Mouse (Mus musculus) gastrocnemius, adult 18-20 months (tissue): ENCODE results near the gene Gm37240. TPM values are rescaled to one million over a fixed set of nuclear protein-coding genes. Genes with fewer than 3 reads are reported as not detected.

Experiments used
- DNase-seq: peaks from one replicate; pipeline ENCODE4 v3.0.0; 2021; ENCODE audit warnings: low spot score
- total RNA-seq, 2 experiments: library from RNA; stranded (reverse); gene quantifications; 2 replicates each; pipeline ENCODE4 v1.2.3; 2021

Gm37240 gene
- total RNA-seq, 2 experiments from 2014 or later, result 30.2 to 34.0 TPM

DNA sequence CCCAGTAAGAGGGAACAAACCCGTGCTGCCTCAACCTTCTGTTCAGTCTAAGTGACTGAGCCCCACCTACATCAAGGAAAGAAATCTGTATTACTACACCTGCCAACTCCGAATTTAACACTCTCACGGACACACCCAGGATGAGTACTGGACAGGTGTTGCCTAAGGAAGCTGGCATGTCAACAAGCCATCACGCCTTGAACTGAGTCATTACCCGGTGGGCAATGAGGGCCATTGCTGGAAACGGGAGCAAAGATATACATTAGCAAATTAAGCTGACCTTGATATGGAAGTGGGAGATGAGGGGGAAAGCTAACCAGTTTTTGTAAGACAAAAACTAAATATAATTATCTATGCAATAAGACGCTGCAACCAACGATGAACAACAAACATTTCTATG, 7.2 kb downstream of the Gm37240 start:
- DNase-seq, result no peak

DNA sequence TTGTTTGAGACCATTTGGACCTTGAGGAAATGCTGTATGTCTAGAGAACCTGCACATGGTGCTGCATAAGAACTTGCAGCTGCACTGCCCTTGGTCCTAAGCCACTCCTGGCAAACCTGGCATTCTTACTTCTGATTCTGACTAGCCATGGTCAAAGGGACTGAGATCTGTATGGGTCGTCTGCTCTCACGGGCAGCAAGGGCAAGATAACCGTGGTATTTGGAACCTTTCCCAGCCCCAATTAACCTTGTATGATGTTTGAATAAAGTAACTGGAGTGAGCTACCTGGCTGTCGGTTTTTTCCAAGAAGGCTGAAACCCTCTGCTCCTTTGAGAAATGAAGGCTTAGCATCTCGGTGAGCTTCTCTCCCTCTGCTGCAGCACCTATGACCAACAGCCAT, 8.4 kb downstream of the Gm37240 start:
- no peak for DNase-seq

DNA sequence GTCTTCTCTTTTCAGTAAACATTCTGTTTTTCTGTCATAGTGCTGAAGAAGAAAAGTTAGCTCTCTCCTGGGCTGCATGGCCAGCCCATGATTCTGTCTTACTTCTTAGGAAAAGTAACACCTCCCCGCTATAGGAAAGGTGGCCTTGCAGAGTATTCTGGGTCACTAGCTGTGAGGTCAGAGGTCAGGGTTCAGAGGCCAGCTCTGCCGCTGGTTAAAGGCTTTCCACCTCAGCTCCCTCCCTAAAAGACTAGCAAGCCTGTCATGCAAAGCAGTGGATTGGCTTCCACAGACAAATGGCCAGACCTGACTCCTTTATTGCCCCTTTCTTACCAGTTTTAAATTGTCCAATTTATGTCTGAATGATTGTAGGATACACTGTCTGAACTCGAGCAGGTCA, 23.3 kb downstream of the Gm37240 start:
- DNase-seq, result no peak

DNA sequence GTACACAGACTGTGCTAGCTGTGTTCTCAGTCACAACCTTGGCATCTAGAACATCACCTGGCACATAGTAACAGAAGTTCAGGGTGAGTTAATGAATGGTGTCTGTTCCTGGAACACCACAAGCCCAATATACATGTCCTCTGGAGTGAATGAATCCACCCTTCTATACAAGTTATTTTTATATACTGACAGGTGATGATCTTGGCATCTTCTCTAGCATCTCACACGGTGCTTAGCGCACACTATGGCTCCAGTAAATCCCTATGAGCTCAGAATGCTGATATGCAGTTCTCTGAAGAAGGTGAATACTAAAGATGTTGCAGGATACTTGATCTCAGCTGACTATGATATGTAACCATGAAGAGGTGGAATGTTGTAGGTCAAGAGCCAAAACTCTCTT, 24.4 kb downstream of the Gm37240 start:
- no peak for DNase-seq

DNA sequence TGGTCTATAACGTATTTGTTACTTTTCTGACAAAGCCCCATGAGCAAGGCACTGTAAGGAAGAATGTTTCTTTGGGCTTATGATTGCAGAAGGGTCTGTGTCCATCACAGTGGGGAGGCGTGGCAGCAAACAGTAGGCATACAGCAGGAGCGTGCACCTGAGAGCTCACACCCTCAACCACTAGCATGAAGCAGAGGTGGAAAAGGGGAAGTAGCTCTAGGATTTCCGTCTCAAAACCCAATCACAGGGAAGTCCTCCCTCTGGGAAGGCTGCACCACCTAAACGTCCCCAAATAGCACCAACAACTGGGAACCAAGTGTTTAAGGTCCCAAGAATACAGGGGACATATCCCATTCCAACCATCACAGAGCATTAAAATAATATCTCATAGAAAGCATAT, 26.3 kb downstream of the Gm37240 start:
- DNase-seq, result no peak

DNA sequence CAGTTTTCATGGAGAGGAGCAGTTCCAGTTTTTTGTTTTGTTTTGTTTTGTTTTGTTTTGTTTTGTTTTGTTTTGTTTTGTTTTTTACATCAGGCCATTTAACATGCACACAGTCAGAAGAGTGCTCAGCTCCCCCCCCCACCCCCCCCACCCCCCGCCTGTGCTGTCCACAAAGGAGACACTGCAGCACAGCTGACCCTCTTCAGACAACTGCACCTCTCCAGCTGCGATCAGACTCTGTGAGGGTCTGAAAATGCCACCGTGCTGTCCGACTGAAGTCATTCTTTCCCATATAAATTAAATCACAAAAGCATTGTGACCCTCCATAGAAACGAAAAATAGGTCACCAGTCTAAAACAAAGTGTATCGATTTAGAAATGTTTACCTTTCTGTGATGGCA, 28.0 kb downstream of the Gm37240 start:
- no peak for DNase-seq

DNA sequence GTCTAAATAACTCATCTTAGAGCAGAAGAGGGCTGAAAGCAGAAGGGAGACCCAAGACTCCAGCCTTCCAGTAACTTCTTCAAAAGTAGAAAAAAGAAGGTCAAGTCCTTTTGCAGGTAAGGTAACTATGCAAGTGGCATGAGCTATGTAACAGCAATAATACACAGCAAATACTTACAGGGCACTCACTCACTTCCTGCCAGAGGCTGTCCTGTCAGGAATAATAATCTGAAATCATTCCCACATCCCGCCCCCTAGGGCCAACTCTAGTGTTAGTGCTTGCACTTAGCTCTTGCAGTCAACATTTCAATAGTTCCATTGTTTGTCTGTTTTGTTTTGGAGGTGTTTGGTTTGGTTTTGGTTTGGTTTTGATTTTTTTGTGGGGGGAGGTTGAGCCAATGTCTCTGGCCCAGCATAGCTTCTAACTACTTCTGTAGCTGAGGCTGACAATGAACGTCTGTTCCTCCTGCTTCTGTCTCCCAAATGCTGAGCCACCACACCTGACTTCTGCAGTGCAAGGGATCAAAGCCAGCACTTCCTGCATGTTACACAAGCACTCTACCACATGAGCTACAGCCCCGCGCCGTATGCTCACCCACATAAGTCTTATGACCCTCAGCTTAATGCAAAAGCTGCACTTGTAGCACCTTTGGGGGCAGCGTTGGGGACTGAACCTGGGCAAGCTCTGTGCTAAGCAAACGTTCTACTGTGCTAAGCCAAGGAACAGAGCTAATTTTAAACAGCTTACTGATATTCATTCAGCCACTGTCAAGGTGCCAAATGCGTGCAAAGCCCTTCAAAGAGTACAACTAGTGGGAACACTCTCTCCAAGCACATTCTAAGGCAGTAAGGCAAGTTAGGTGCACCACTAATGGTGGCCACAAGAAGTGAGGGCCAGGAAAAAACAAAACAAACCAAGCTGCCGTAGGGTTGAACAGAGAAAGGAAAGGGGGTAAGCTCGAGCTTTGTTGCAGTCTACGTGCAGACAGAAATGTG, 28.9 kb downstream of the Gm37240 start:
- peak; percentile 81 for DNase-seq

DNA sequence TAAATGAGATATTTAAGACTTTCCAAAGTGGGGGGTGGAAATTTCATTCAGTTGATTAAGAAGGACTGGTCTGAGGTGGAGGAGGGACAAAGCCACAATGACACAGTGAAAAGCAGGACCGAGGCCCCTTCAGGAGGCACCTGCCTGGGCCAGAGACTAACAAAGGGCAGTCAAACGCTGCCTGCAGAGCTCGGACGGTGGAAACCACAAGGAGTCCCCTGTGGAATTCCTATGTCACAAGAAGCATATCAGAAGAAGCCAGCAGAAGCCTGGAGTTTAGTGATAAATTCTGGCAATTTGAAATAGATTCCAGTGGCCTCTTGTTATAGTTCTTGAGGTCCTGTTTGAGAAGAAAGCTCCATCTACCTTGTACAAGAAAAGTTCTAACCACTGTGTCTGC, 30.2 kb downstream of the Gm37240 start:
- DNase-seq, result no peak

DNA sequence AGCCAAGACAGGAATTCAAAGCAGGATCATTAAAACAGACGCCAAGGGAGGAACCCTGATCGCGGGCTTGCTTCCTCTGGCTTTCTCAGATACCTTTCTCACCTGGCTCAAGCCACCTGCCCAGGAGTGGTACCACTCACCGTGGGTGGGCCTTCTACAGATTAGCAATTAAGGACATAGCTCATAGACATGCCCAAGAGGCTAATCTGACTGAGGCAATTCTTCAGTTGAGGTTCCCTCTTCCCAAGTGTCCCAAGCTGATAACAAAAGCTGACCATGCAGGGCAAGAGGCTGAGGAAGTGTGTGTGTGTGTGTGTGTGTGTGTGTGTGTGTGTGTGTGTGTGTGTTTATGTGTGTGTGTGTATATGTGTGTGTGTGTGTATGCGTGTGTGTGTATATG, 31.4 kb downstream of the Gm37240 start:
- no peak for DNase-seq

DNA sequence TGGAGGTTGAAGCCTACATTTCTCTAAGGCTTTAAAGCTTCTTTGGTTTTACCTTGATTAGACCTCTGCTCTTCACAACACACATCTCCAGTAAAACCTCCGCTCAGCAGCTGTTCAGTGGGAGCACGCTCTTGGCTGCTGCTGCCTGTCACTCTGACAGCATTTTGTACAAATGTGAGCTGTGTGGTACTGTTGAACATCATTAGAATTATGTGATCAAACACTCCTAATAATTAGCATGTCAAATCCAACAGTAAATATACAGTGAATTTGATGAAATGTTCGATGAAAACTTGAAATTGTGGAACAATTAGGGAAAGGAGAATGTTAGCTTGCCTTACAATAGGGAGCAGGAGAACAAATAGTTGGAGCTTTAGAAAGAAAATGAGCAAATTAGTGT, 32.3 kb downstream of the Gm37240 start:
- no peak for DNase-seq

DNA sequence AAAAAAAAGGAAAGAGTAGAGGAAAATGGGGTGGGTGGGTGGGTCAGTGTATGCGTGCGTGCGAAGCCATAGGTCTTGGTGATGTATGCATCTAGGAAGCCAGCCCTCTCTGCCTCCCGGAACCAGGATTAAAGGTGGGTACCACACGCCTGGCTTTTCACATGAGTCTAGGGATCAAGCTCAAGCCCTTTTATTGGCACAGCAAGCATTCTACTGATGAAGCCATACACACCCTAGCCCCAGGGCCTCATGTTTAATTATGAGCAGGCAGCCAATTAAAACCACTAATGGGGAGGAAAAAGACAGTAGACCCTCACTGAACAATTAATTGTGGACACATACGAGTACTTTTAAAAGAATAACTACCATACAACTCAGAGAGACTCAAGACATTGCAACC, 33.2 kb downstream of the Gm37240 start:
- DNase-seq, result no peak

DNA sequence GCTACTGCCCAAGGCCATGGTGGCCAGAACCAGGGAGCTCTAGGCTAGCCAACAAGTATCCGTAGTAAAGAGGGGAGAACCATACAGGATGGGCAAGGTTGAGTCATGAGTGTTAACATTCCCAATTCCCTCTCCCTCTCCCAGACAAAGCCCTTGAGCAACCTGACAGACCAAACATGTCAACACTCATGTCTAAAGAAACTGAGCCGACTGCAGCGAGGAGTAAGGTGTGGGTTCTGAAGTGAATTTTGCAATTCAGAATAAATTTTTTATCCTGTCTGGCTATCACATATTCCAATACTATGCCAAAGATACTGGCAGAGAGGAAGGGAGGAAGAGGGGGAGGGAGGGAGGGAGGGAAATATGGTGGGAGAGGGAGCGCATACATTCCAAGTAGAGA, 33.6 kb downstream of the Gm37240 start:
- no peak for DNase-seq

DNA sequence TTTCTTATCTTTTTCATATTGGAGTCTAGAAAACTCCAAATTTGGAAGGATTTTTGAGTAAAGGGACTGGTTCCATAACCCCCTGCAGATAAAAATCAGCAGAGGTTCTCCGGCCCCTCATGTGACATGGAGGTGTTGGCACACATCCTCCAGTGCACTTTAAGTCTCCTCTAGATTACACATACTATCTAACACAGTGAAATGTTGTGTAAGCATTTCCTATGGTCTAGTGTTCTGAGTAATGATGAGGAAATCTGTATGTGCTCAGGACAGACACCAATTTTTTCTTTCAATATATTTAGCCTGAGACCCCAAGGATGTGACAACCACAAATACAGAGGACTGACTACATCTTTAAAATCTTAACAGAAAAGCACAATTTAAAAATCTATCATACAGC, 37.2 kb downstream of the Gm37240 start:
- DNase-seq, result no peak

DNA sequence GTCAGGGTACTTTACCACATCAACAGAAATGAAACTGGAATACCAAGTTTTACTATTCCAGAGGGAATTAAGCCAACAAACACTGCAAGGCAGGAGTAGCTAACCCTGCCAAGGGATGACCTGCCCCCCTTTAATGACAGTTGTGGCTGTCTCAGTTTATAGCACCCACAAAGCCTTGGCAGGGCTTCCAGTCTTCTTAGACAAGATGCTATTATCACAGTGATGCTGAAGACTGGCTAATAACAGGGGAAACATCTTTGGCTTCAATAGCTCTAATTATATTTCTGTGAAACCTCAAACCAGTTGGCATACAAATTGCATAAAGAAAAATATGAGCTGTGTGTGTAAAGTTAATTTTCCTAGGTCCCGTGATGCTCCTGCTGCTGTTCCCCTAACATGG, 41.0 kb downstream of the Gm37240 start:
- no peak for DNase-seq

DNA sequence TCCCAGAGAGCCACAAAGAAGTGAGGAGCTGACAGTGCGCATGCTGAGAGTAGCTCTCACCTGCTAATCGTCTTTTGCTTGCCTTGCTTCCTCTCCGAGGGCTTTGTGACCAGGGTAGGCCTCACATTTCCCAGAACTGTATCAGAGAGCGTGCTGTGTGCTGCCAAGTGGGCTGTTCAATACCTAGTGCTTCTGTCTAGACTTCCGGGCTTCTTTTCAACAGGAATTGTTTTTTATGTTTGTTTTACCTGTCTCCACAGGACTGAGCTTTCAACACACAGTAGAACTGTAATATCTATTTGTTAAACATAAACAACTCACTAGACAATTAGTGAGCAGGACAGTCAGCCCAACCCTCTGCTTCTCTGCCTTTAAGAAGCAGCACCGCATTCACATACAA, 42.0 kb downstream of the Gm37240 start:
- DNase-seq, result no peak

DNA sequence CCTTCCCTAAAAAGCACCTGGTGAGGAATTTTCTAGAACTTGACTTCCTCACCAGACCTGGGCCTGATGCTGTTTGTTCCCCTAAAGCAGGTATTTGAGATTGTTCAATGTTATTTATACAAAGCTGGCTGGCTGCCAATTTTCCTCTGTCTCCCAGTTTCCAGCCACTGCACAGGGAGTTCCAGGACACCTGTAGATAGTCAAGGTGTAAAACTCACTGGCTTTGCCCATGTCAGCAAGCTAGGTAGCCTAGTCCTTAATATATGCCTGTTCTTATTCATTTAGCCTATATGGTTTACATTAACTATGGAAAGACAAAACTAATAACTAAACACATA, 44.5 kb downstream of the Gm37240 start:
- no peak for DNase-seq

DNA sequence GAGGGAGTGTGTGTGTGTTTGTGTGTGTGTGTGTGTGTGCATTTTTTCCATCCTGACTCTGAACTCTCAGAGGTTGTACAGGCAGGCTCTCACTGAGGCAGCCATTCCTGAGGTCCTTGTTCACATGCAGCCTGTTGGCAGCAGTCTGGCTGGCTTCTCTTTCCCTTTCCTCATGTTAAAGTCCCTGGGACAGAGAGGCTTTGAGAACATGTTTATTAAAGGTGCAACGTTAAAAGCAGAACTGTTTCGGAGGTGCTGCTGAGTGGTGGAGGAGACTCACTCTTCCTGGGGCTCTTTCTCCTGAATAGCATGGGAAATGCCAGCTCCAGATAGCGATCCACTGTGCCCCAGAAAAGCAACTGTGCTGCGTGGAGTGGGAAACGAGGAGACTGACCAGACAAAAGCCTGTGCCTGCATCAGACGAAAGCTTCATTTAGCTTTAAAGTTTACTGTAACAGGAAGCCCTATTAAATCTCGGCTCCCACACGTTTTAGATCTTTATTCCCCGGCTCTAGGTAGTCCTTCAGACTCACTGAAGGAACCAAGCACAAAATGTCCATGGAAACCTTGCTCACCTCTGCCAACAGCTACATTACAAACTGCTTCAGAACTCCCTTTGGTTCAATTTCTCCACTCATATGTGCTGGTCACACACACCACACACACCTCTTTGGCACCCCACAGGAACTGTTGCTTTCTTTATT, 45.0 kb downstream of the Gm37240 start:
- DNase-seq, result no peak

DNA sequence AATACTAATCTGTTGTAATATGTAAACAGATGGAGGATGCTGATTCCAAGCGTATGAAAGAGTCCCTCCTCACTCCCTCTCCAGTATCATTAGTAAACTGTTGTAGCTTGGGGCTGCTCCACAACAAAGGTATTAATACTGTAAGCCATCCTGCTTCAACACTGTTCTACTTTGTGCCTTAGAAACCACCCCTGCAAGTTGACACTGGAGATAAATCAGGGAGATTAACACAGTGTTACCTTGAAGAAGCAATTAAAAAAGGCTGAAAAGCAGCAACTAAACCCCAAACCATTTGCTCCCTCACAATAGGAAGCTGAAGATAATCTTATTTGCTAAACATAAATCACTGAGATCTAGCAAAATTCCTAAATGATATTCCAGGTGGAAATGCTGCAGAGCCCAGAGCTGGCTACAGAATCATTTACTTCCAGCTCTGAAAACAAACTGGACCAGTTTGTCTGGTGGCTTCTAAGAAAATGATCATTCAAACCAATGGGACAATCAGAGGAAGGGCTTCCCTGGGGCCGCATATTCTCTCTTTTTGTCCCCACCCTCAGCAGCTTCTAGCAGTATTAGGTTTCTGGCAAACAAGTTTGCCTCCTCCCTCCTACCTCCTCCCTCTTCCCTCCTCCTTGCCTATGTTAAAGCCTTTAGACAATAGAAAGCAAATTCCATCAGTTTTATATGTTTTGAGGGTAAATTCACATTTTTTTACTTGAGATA, 45.7 kb downstream of the Gm37240 start:
- no peak for DNase-seq

DNA sequence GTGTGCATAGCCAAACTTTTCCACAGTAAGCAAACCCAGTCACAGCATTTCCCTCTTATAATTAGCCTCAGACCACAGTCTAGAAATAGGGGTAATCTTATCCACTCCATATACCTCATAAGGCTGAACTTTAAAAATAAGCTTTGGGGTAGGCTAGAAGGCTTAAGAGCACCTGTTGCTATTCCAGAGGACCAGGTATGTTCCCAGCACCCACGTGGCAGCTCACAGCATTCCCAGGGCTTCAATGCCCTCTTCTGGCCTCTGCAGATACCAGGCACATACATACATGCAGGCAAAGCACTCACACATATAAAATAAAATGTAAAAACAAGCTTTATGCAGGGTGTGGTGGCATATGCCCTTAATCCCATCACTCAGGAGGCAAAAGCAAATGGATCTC, 53.7 kb downstream of the Gm37240 start:
- peak; percentile 32 for DNase-seq

DNA sequence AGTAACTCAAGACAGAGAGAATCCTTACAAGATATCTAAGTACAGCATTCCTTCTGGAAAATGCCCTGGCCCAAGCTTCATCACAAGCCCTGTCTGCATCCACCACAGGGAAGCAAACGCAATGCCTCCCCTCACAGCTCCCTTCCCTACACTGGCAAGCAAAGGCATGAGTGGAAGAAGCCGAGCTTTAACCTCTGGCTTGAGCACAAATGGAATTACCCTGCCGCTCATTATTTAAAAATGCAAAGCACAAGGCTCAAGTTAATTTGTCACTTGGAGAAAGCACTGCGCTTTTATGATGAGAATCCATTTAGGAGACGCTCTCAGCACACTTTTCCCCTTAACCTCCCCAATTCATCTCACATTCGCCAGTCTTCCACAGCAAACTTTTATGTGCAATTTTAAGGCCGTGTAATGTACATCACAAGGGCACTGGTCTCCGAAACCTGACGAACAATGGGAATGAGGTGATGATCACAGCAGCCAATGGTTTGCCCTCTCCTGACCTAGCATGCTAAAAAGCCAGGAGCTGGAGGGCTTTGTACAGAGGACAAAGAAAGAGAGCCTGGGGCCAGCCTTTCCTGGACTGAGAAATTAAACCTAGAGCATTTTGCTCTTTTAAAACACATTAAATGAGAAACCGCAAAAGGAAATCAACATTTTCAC, 54.7 kb downstream of the Gm37240 start:
- DNase-seq, result no peak

DNA sequence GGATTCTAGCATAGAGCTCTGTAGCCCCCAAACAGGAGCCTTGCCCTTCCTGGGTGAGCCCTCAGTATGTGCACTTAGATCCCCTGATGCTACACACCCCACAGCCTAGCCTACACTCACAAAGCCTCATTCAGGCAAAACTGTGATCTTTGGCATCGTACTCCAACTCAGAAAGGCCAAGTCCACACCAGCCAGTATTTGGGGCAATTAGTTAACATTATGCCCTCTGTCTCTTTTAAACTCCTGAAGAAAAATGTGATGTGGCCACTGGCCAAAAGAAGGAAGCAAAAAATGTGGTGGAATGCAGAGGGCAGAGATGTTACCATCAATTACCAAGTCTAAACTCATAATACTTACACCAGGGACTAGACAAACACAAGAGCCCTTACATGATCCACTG, 55.5 kb downstream of the Gm37240 start:
- no peak for DNase-seq

DNA sequence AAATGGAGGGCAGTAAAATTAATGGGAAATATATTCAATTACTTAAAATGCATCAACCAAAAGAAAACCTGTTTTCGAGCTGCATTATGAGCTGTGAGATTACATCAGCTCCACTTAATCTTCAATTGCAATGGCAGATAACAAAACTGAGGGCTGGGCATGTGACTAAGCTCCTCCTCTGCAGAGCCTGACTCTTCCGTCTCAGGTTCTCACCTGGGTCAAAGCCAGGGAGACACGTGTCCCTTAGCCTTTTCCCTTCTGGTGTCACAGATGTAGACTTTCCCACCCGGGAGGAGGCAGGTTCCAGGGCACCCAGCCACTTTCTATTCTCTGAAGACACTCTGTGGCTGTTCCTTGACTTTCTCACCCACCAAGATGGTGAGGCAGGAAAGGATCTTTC, 58.3 kb downstream of the Gm37240 start:
- peak; percentile 68 for DNase-seq
